Comparison of ENCODE assay signal across 30 mouse cellular contexts in the genomic region with DNA sequence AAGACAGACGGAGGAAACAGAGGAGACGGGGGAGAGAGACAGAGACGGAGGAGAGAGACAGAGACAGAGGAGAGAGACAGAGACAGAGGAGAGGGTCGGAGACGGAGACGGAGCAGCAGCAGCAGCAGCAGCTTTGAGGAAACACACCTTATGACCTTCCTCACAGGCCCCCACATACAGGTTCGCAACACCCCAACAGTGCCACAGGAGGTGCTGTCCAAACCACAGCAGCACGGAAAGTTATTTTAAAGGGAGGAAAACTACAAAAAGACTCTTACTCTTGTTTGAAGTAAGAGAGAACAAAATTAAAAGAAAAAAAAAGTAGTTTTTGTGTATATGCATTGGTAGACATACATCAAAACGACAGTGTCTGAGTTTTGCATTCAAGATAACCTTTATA. TPM values are rescaled to one million over a fixed set of nuclear protein-coding genes. Genes with fewer than 3 reads are reported as not detected.
"Had no signal": no experiment of that assay in that cellular context is flagged by ENCODE, and none has a peak within 500 bp of the region (broad histone marks: within the 10 kb centered on the region; RNA-seq: fewer than 3 reads in every experiment).

No protein-coding gene starts in this region.

- H3K9ac ChIP-seq: kidney, embryonic 15.5 days; limb, embryonic 12.5 days; limb, embryonic 15.5 days; liver, embryonic 12.5 days; midbrain, embryonic 15.5 days; neural tube, embryonic 13.5 days had no signal

- H3K4me2 ChIP-seq: kidney, embryonic 15.5 days; limb, embryonic 12.5 days; limb, embryonic 15.5 days; liver, embryonic 12.5 days; midbrain, embryonic 11.5 days; midbrain, embryonic 15.5 days; neural tube, embryonic 13.5 days had no signal

- H3K27me3 ChIP-seq: kidney, embryonic 15.5 days; limb, embryonic 12.5 days; limb, embryonic 15.5 days; liver, embryonic 12.5 days; midbrain, embryonic 15.5 days; neural tube, embryonic 13.5 days had no signal

- H3K36me3 ChIP-seq: kidney, embryonic 15.5 days; limb, embryonic 12.5 days; limb, embryonic 15.5 days; liver, embryonic 12.5 days; midbrain, embryonic 15.5 days; neural tube, embryonic 13.5 days had no signal

- H3K4me3 ChIP-seq: kidney, embryonic 15.5 days; limb, embryonic 12.5 days; limb, embryonic 15.5 days; liver, embryonic 12.5 days; midbrain, embryonic 15.5 days; neural tube, embryonic 13.5 days had no signal

- H3K27ac ChIP-seq: kidney, embryonic 15.5 days; limb, embryonic 12.5 days; limb, embryonic 15.5 days; liver, embryonic 12.5 days; midbrain, embryonic 15.5 days; neural tube, embryonic 13.5 days had no signal

- ATAC-seq: liver, embryonic 12.5 days; midbrain, embryonic 15.5 days had no signal

- H3K9me3 ChIP-seq: kidney, embryonic 15.5 days; limb, embryonic 15.5 days; liver, embryonic 12.5 days; midbrain, embryonic 15.5 days; neural tube, embryonic 13.5 days had no signal

- DNase-seq: kidney, adult 11 months; kidney, adult 8-10 months; kidney, postnatal 10 days; kidney, postnatal 36 days; left cerebral cortex, postnatal 4 days; lung, adult 2 months; lung, postnatal 14 days; lung, postnatal 4 days; retina, postnatal 1 day; right cerebral cortex, postnatal 25 days had no signal

- H3K4me1 ChIP-seq: kidney, embryonic 15.5 days; limb, embryonic 15.5 days; midbrain, embryonic 15.5 days; neural tube, embryonic 13.5 days had no signal

RNA-seq across cellular contexts. Expression of gene Gm10322, which starts 27.8 kb away (rescaled TPM):
- total RNA-seq: layer of hippocampus, adult 8-10 months; layer of hippocampus, postnatal 14 days; left cerebral cortex, adult 8-10 months; left cerebral cortex, postnatal 14 days; left cerebral cortex, postnatal 4 days; megakaryocyte progenitor cell, adult 5-6 weeks; megakaryocyte-erythroid progenitor cell, adult 5-6 weeks; neutrophil, adult 5-6 weeks had no signal
- polyA plus RNA-seq: kidney, embryonic 15.5 days; limb, embryonic 12.5 days; limb, embryonic 15.5 days; liver, embryonic 12.5 days; liver, embryonic 16.5 days; lung, adult 2 months; lung, embryonic 16.5 days; midbrain, embryonic 11.5 days; midbrain, embryonic 15.5 days; neural tube, embryonic 13.5 days; small intestine, adult 2 months; spleen, adult 2 months; stomach, embryonic 16.5 days; testis, adult 2 months had no signal
